Mouse (Mus musculus) ES-Bruce4 (cell line): ENCODE data around the gene Pinlyp. TPM values are rescaled to one million over a fixed set of nuclear protein-coding genes. Genes with fewer than 3 reads are reported as not detected.

Experiments used
- H3K27ac ChIP-seq: 2 replicates; pipeline ENCODE4 v1.5.1; 2012; ENCODE audit warnings: low read length, inconsistent platforms; ENCODE audit not compliant: insufficient read depth
- H3K27me3 ChIP-seq: 2 replicates; pipeline ENCODE4 v1.6.1; 2012; ENCODE audit warnings: mild to moderate bottlenecking, low read length, inconsistent platforms; ENCODE audit not compliant: control insufficient read depth, poor library complexity, insufficient read depth, severe bottlenecking
- H3K36me3 ChIP-seq: 2 replicates; pipeline ENCODE4 v1.6.1; 2012; ENCODE audit warnings: inconsistent platforms, mild to moderate bottlenecking, low read length, moderate library complexity; ENCODE audit not compliant: control insufficient read depth, poor library complexity, insufficient read depth, severe bottlenecking
- H3K4me1 ChIP-seq: one replicate; pipeline ENCODE4 v1.8.1; 2011; ENCODE audit warnings: low read length; ENCODE audit not compliant: control insufficient read depth, insufficient read depth
- H3K4me3 ChIP-seq: 2 replicates; pipeline ENCODE4 v1.5.1; 2011; ENCODE audit warnings: low read depth, mild to moderate bottlenecking, low read length
- H3K9ac ChIP-seq: 2 replicates; pipeline ENCODE4 v1.6.1; 2012; ENCODE audit warnings: low read depth, mild to moderate bottlenecking, inconsistent platforms; ENCODE audit not compliant: poor library complexity, severe bottlenecking
- H3K9me3 ChIP-seq: replicated peaks from 2 replicates; pipeline ENCODE4 v1.6.1; 2012; ENCODE audit warnings: mild to moderate bottlenecking, low read length, inconsistent platforms; ENCODE audit not compliant: control insufficient read depth, poor library complexity, insufficient read depth, severe bottlenecking
- CTCF ChIP-seq: IDR thresholded peaks from one replicate; pipeline ENCODE4 v1.8.1; 2011; ENCODE audit warnings: low read depth, low read length
- EP300 ChIP-seq: IDR thresholded peaks from 2 replicates; pipeline ENCODE4 v1.6.1; 2011; ENCODE audit warnings: low read depth, low read length; ENCODE audit not compliant: insufficient read depth
- POLR2A ChIP-seq: IDR thresholded peaks from one replicate; pipeline ENCODE4 v1.8.1; 2011; ENCODE audit warnings: low read length; ENCODE audit not compliant: insufficient read depth
- polyA plus RNA-seq: library from polyadenylated mRNA; stranded (reverse); fragments of >200 nt; gene quantifications from 2 replicates; pipeline ENCODE4 v1.2.4, GENCODE M21; 2011; ENCODE audit warnings: low read depth; ENCODE audit not compliant: missing spikeins, insufficient read depth, insufficient read length

Gene Pinlyp
- polyA plus RNA-seq, 1 experiment: not detected

DNA sequence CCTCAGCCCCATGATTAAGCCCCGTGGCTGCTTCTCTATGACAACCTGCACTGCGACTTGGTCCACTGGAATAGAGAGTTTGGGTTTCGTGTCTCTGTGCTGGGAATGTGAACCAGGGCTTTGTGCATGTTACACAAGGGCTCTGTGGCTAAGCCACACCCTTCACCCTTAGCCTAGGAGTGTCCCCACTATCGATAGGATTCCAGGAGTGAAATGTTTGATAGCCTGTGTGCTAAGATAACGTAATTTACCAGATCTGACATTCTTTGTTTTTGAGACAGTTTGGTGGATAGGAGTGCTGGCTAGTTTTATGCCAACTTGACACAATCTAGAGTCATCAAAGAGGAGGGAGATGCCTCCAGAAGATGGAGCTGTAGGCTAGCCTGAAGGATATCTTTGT, 45.8 kb upstream of the Pinlyp start:
- H3K27ac ChIP-seq: no peak overlapping the region
- TF ChIP-seq EP300: no peak
- TF ChIP-seq POLR2A: no peak
- TF ChIP-seq CTCF: no peak

GRCm38 (mm10) chr7:24588336-24588735, 42.4 kb upstream of the Pinlyp start:
- peaks cover 5% of the 10 kb centered on the region; the same call in 1 of the 2 replicates for H3K9me3 ChIP-seq
- H3K4me3 ChIP-seq: no peak overlapping the region
- TF ChIP-seq POLR2A: no peak
- TF ChIP-seq EP300: no peak
- H3K9ac ChIP-seq: no peak overlapping the region
- H3K4me1 ChIP-seq: peaks cover 1% of the 10 kb centered on the region
- no peak overlapping the region for H3K27ac ChIP-seq
- no peaks in the 10 kb centered on the region for H3K36me3 ChIP-seq
- H3K27me3 ChIP-seq: no peaks in the 10 kb centered on the region

More for the DNA sequence above, 45.8 kb upstream of the Pinlyp start:
- Histone ChIP-seq H3K9ac (no peak overlapping the region), H3K9me3 (no peaks in the 10 kb centered on the region), H3K27me3 (no peaks in the 10 kb centered on the region; the same call in 1 of the 2 replicates), H3K4me3 (no peak overlapping the region), H3K4me1 (peaks cover 4% of the 10 kb centered on the region), H3K36me3 (no peaks in the 10 kb centered on the region)

GRCm38 (mm10) chr7:24587330-24588105, 41.6 kb upstream of the Pinlyp start, which contains the start of the genes Ethe1 and Zfp575:
TSS of gene Ethe1 (plus strand) at chr7:24587543.
TSS of gene Zfp575 (minus strand) at chr7:24587641.
- Histone ChIP-seq H3K27ac (no peak within 1 kb of the TSS), H3K9me3 (peaks cover 5% of the 10 kb centered on the region; the same call in 1 of the 2 replicates), H3K9ac (no peak within 1 kb of the TSS), H3K36me3 (no peaks in the 10 kb centered on the region), H3K4me3 (peak within 1 kb of the TSS; percentile 47), H3K27me3 (no peaks in the 10 kb centered on the region), H3K4me1 (peaks cover 1% of the 10 kb centered on the region)
- TF ChIP-seq EP300: no peak; the same call in 1 of the 2 replicates
- TF ChIP-seq CTCF: no peak
- peak; percentile 69 for TF ChIP-seq POLR2A

GRCm38 (mm10) chr7:24586828-24587227, 40.9 kb upstream of the Pinlyp start:
- Histone ChIP-seq H3K4me3 (peak overlapping the region; percentile 47; the same call in 1 of the 2 replicates), H3K4me1 (peaks cover 1% of the 10 kb centered on the region), H3K9ac (no peak overlapping the region), H3K9me3 (peaks cover 5% of the 10 kb centered on the region; the same call in 1 of the 2 replicates), H3K27me3 (no peaks in the 10 kb centered on the region), H3K27ac (no peak overlapping the region), H3K36me3 (no peaks in the 10 kb centered on the region)
- no peak for TF ChIP-seq EP300
- no peak for TF ChIP-seq CTCF
- TF ChIP-seq POLR2A: no peak

GRCm38 (mm10) chr7:24585995-24586394, 40.1 kb upstream of the Pinlyp start:
- H3K27me3 ChIP-seq: no peaks in the 10 kb centered on the region
- H3K36me3 ChIP-seq: no peaks in the 10 kb centered on the region
- TF ChIP-seq EP300 (no peak), POLR2A (no peak), CTCF (no peak)
- H3K9ac ChIP-seq: peak overlapping the region; percentile 29
- peaks cover 1% of the 10 kb centered on the region for H3K4me1 ChIP-seq
- H3K9me3 ChIP-seq: peaks cover 5% of the 10 kb centered on the region; the same call in 1 of the 2 replicates
- H3K4me3 ChIP-seq: peak overlapping the region; percentile 75
- no peak overlapping the region for H3K27ac ChIP-seq

- H3K27me3 ChIP-seq: no peaks in the 10 kb centered on the region
- H3K27ac ChIP-seq: no peak overlapping the region
- no peak overlapping the region for H3K4me3 ChIP-seq
- H3K4me1 ChIP-seq: peaks cover 1% of the 10 kb centered on the region
- H3K9me3 ChIP-seq: peaks cover 5% of the 10 kb centered on the region; the same call in 1 of the 2 replicates
- TF ChIP-seq POLR2A (no peak), CTCF (no peak), EP300 (no peak)
- no peaks in the 10 kb centered on the region for H3K36me3 ChIP-seq
- H3K9ac ChIP-seq: no peak overlapping the region
Measured at GRCm38 (mm10) chr7:24584876-24585275, 39.0 kb upstream of the Pinlyp start.
